11 mouse cellular contexts compared by ENCODE assay signal in the genomic region with DNA sequence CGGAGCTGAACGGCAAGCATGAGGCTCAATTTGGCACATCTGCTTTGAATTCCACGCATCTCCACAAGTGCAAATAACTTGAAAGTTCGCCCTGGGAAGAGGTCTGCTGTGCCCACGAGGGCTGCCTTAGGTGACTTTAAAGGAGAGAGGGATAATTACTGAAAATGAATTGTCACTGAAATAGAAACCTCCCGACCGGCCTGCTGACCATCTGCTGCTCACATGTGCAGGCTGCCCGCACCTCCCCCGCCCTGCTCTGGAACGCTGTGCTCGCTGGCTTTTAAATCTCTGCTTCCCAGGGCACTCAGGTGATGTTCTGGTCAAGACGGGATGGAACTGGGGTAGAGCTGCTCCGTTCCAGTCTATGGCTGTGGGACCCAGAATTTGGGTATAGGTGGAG.
DNase-seq lines count a peak whose midpoint lies in the region; ATAC-seq lines count a peak whose summit lies in the region.
"Had no signal": no experiment of that assay in that cellular context is flagged by ENCODE, and none has a peak within 500 bp of the region (broad histone marks: within the 10 kb centered on the region; RNA-seq: fewer than 3 reads in every experiment).

No protein-coding gene starts in this region.

- 60% methylated on average over 13 of the region's 13 CpGs for WGBS in forebrain, embryonic 10.5 days
- WGBS in forebrain, embryonic 14.5 days = 67% methylated on average over 13 of the region's 13 CpGs

- peak overlapping the region; percentile 30; the same call in 1 of the 2 replicates for H3K27ac ChIP-seq in forebrain, embryonic 10.5 days
- H3K27ac ChIP-seq in forebrain, embryonic 14.5 days (ENCODE audit: low read depth, low read length) = no peak overlapping the region
- H3K27ac ChIP-seq: liver, embryonic 15.5 days; midbrain, embryonic 13.5 days had no signal

- DNase-seq in forebrain, embryonic 10.5 days (ENCODE audit: extremely low spot score, low spot score) = peak; percentile 33
- no peak for DNase-seq in forebrain, embryonic 14.5 days (ENCODE audit: low spot score)
- peak; percentile 46 for DNase-seq in testis, postnatal 10 days (ENCODE audit: low spot score)
- DNase-seq in testis, postnatal 14 days (ENCODE audit: low spot score) = no peak
- peak; percentile 25 for DNase-seq in gastrocnemius, postnatal 10 days
- DNase-seq in layer of hippocampus, postnatal 36 days = no peak
- no peak for DNase-seq in heart, adult 8-10 months (ENCODE audit: low spot score)
- no peak for DNase-seq in thymus, adult 18-20 months

- H3K9ac ChIP-seq in forebrain, embryonic 14.5 days (ENCODE audit: low read length) = no peak overlapping the region
- H3K9ac ChIP-seq: liver, embryonic 15.5 days; midbrain, embryonic 13.5 days had no signal

- ATAC-seq in forebrain, embryonic 14.5 days = no peak
- ATAC-seq: midbrain, embryonic 13.5 days; Patski had no signal

- H3K9me3 ChIP-seq in forebrain, embryonic 10.5 days = no peaks in the 10 kb centered on the region; the same call in 1 of the 2 replicates
- H3K9me3 ChIP-seq in forebrain, embryonic 14.5 days (replicated peaks; ENCODE audit: control insufficient read depth, low read length) = no peaks in the 10 kb centered on the region
- H3K9me3 ChIP-seq: liver, embryonic 15.5 days; midbrain, embryonic 13.5 days had no signal

- H3K36me3 ChIP-seq in forebrain, embryonic 10.5 days (replicated peaks) = no peaks in the 10 kb centered on the region
- no peaks in the 10 kb centered on the region for H3K36me3 ChIP-seq in forebrain, embryonic 14.5 days (ENCODE audit: control insufficient read depth, insufficient read depth, low read length)
- H3K36me3 ChIP-seq: liver, embryonic 15.5 days; midbrain, embryonic 13.5 days had no signal

- H3K4me1 ChIP-seq in forebrain, embryonic 10.5 days = peaks cover 16% of the 10 kb centered on the region
- H3K4me1 ChIP-seq in forebrain, embryonic 14.5 days (ENCODE audit: control insufficient read depth, insufficient read depth, low read length) = no peaks in the 10 kb centered on the region
- H3K4me1 ChIP-seq: liver, embryonic 15.5 days had no signal

- no peak overlapping the region for H3K4me2 ChIP-seq in forebrain, embryonic 14.5 days (ENCODE audit: low read length)
- H3K4me2 ChIP-seq: liver, embryonic 15.5 days; midbrain, embryonic 13.5 days had no signal

- no peak overlapping the region for H3K4me3 ChIP-seq in forebrain, embryonic 10.5 days
- H3K4me3 ChIP-seq in forebrain, embryonic 14.5 days (ENCODE audit: low read depth, low read length) = no peak overlapping the region
- H3K4me3 ChIP-seq: liver, embryonic 15.5 days; midbrain, embryonic 13.5 days had no signal

- H3K27me3 ChIP-seq in forebrain, embryonic 10.5 days (ENCODE audit: poor library complexity, severe bottlenecking) = no peaks in the 10 kb centered on the region; the same call in 1 of the 2 replicates
- no peaks in the 10 kb centered on the region for H3K27me3 ChIP-seq in forebrain, embryonic 14.5 days (replicated peaks; ENCODE audit: control insufficient read depth, insufficient read depth, low read length)
- H3K27me3 ChIP-seq: liver, embryonic 15.5 days; midbrain, embryonic 13.5 days; Patski had no signal

Comparison
In these comparisons a context has a peak if more than half of its experiments do, and no peak if none do; other contexts are left out.
1. DNase-seq: peak in forebrain, embryonic 10.5 days (single experiment), testis, postnatal 10 days (single experiment) and gastrocnemius, postnatal 10 days (single experiment); none in forebrain, embryonic 14.5 days (single experiment), testis, postnatal 14 days (single experiment), layer of hippocampus, postnatal 36 days (0 of 2), heart, adult 8-10 months (single experiment) and thymus, adult 18-20 months (0 of 2).